Mouse (Mus musculus) olfactory bulb, adult 2 months (tissue): ENCODE results near the gene Cry1.

Experiments
- CTCF ChIP-seq: fragments of 200-500 bp; IDR thresholded peaks from 2 replicates; pipeline ENCODE4 v1.5.1; 2012; ENCODE audit warnings: low read depth, mild to moderate bottlenecking, low read length, moderate library complexity; ENCODE audit not compliant: insufficient read depth
- POLR2A ChIP-seq: fragments of 200-500 bp; IDR thresholded peaks from 2 replicates; pipeline ENCODE4 v1.6.1; 2012; ENCODE audit warnings: mild to moderate bottlenecking, low read depth, low read length, moderate library complexity; ENCODE audit not compliant: insufficient read depth

- TF ChIP-seq POLR2A = no peak
- TF ChIP-seq CTCF = no peak
Observed at GRCm38 (mm10) chr10:85205316-85205715, 20.5 kb upstream of the Cry1 start.
